Mouse (Mus musculus) midbrain, embryonic 13.5 days (tissue): ENCODE measurements around the gene Abcb4. TPM values are rescaled to one million over a fixed set of nuclear protein-coding genes. Genes with fewer than 3 reads are reported as not detected.
"Not testable (repeated sequence)": the region's sequence is repeated elsewhere in the genome, so short reads cannot be mapped to it uniquely, and the experiment has no call there.

Experiments used
- ATAC-seq: fragments of 200-750 bp; cut with Nextera tagmentation; 2 replicates; pipeline ENCODE4 v1.8.0; 2017; ENCODE audit warnings: mild to moderate bottlenecking, moderate TSS enrichment, moderate library complexity
- H3K27ac ChIP-seq: fragments of 300-500 bp; sonication (generic); 2 replicates; pipeline ENCODE4 v1.5.1; 2015; ENCODE audit warnings: inconsistent platforms, mild to moderate bottlenecking, moderate library complexity
- H3K27me3 ChIP-seq: fragments of 300-500 bp; sonication (generic); 2 replicates; pipeline ENCODE4 v1.6.1; 2015; ENCODE audit warnings: mild to moderate bottlenecking, inconsistent platforms
- H3K36me3 ChIP-seq: fragments of 300-500 bp; sonication (generic); 2 replicates; pipeline ENCODE4 v1.6.1; 2015; ENCODE audit warnings: mild to moderate bottlenecking, inconsistent platforms
- H3K4me1 ChIP-seq: fragments of 300-500 bp; sonication (generic); replicated peaks from 2 replicates; pipeline ENCODE4 v1.6.1; 2015; ENCODE audit warnings: inconsistent platforms
- H3K4me2 ChIP-seq: fragments of 300-500 bp; sonication (generic); replicated peaks from 2 replicates; pipeline ENCODE4 v1.6.1; 2015; ENCODE audit warnings: moderate library complexity, mild to moderate bottlenecking, inconsistent platforms
- H3K4me3 ChIP-seq: fragments of 300-500 bp; sonication (generic); replicated peaks from 2 replicates; pipeline ENCODE4 v1.5.1; 2015; ENCODE audit warnings: mild to moderate bottlenecking, inconsistent platforms
- H3K9ac ChIP-seq: fragments of 300-500 bp; sonication (generic); replicated peaks from 2 replicates; pipeline ENCODE4 v1.6.1; 2015; ENCODE audit warnings: mild to moderate bottlenecking, inconsistent platforms
- H3K9me3 ChIP-seq: fragments of 300-500 bp; sonication (generic); 2 replicates; pipeline ENCODE4 v1.6.1; 2016; ENCODE audit warnings: mild to moderate bottlenecking, inconsistent platforms
- WGBS: fragments of 180-500 bp; shearing (Covaris S2); methylation state at CpG from one replicate; pipeline ENCODE4 v1.1.7; 2015; 5-methylcytosine and 5-hydroxymethylcytosine counted together
- polyA plus RNA-seq: library from polyadenylated mRNA; unstranded; fragments of >200 nt; fragmentation: Nextera tagmentation; extraction: Ambion mirVana; gene quantifications from 2 replicates; pipeline ENCODE4 v1.2.1, GENCODE M21; 2015

Abcb4 gene
- 0.54 and 0.63 TPM in 2 replicates for polyA plus RNA-seq

GRCm38 (mm10) chr5:8893300-8894103 is at the start of gene Abcb4:
Abcb4 (plus strand) TSS chr5:8893717.
- peak within 1 kb of the TSS; percentile 78 for H3K9ac ChIP-seq

GRCm38 (mm10) chr5:8848607-8849575 is 44.6 kb upstream of the Abcb4 start:
- not testable (repeated sequence) for H3K9me3 ChIP-seq, H3K36me3 ChIP-seq, H3K4me1 ChIP-seq, H3K9ac ChIP-seq, H3K4me2 ChIP-seq, H3K27me3 ChIP-seq, H3K4me3 ChIP-seq, H3K27ac ChIP-seq
- 28% methylated on average over 7 of the region's 9 CpGs for WGBS
- 0 out of 2 replicates have a peak, but pooled peaks have one; percentile 24 for ATAC-seq

More at GRCm38 (mm10) chr5:8893300-8894103, at the start of gene Abcb4:
- H3K4me3 ChIP-seq: peak within 1 kb of the TSS; percentile 64
- H3K4me1 ChIP-seq: peaks cover 12% of the 10 kb centered on the region
- H3K27me3 ChIP-seq: peaks cover 23% of the 10 kb centered on the region
- H3K27ac ChIP-seq: no peak within 1 kb of the TSS
- peak within 1 kb of the TSS; percentile 85 for H3K4me2 ChIP-seq
- H3K36me3 ChIP-seq: no peaks in the 10 kb centered on the region
- peak; percentile 97 for ATAC-seq
- H3K9me3 ChIP-seq: no peaks in the 10 kb centered on the region
- under 1% methylated on average over 64 of the region's 65 CpGs for WGBS

GRCm38 (mm10) chr5:8850851-8851250 is 42.7 kb upstream of the Abcb4 start:
- ATAC-seq: no peak
- WGBS: 51% methylated on average over 4 of the region's 4 CpGs

GRCm38 (mm10) chr5:8857201-8857600 is 36.3 kb upstream of the Abcb4 start:
- 79% methylated on average over 6 of the region's 6 CpGs for WGBS
- no peaks in the 10 kb centered on the region for H3K4me1 ChIP-seq
- H3K9ac ChIP-seq: no peak overlapping the region
- no peaks in the 10 kb centered on the region for H3K9me3 ChIP-seq
- no peaks in the 10 kb centered on the region for H3K27me3 ChIP-seq
- no peaks in the 10 kb centered on the region for H3K36me3 ChIP-seq
- ATAC-seq: no peak
- no peak overlapping the region for H3K27ac ChIP-seq
- no peak overlapping the region for H3K4me2 ChIP-seq
- H3K4me3 ChIP-seq: no peak overlapping the region

More at GRCm38 (mm10) chr5:8850851-8851250, 42.7 kb upstream of the Abcb4 start:
- no peaks in the 10 kb centered on the region for H3K27me3 ChIP-seq
- no peaks in the 10 kb centered on the region for H3K4me1 ChIP-seq
- H3K4me2 ChIP-seq: no peak overlapping the region
- no peaks in the 10 kb centered on the region for H3K36me3 ChIP-seq
- H3K4me3 ChIP-seq: no peak overlapping the region
- H3K9ac ChIP-seq: no peak overlapping the region
- H3K27ac ChIP-seq: no peak overlapping the region
- H3K9me3 ChIP-seq: no peaks in the 10 kb centered on the region

GRCm38 (mm10) chr5:8861811-8862210 is 31.7 kb upstream of the Abcb4 start:
- Histone ChIP-seq H3K27me3 (no peaks in the 10 kb centered on the region), H3K4me3 (no peak overlapping the region), H3K4me1 (no peaks in the 10 kb centered on the region; the same call in 1 of the 2 replicates), H3K4me2 (no peak overlapping the region), H3K9me3 (no peaks in the 10 kb centered on the region), H3K27ac (no peak overlapping the region), H3K9ac (no peak overlapping the region), H3K36me3 (no peaks in the 10 kb centered on the region)
- no peak for ATAC-seq
- 72% methylated on average over 1 of the region's 1 CpGs for WGBS

GRCm38 (mm10) chr5:8863580-8864337 is 29.8 kb upstream of the Abcb4 start:
- no peak for ATAC-seq
- H3K27me3 ChIP-seq: no peaks in the 10 kb centered on the region
- no peaks in the 10 kb centered on the region for H3K36me3 ChIP-seq
- no peak overlapping the region for H3K4me2 ChIP-seq
- H3K9ac ChIP-seq: no peak overlapping the region
- no peaks in the 10 kb centered on the region for H3K9me3 ChIP-seq
- peaks cover 2% of the 10 kb centered on the region; the same call in 1 of the 2 replicates for H3K4me1 ChIP-seq
- 60% methylated on average over 14 of the region's 14 CpGs for WGBS
- no peak overlapping the region for H3K4me3 ChIP-seq
- no peak overlapping the region for H3K27ac ChIP-seq

DNA sequence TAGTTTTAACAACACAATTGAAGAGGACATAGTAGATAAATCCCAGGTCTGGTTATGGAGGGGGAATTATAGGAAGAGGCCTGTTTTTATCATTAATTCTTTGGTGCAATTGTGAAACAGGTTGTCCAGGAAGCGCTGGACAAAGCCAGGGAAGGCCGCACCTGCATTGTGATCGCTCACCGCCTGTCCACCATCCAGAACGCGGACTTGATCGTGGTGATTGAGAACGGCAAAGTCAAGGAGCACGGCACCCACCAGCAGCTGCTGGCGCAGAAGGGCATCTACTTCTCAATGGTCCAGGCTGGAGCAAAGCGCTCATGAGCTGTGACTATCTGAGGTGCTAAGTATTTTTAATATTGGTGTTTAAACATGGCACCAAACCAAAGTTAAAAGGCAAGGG is 27.9 kb upstream of the Abcb4 start:
- not testable (repeated sequence) for ATAC-seq, H3K27me3 ChIP-seq, H3K9me3 ChIP-seq, H3K36me3 ChIP-seq, H3K9ac ChIP-seq, H3K4me2 ChIP-seq, H3K4me1 ChIP-seq, H3K27ac ChIP-seq, H3K4me3 ChIP-seq
- 97% methylated on average over 11 of the region's 11 CpGs for WGBS

DNA sequence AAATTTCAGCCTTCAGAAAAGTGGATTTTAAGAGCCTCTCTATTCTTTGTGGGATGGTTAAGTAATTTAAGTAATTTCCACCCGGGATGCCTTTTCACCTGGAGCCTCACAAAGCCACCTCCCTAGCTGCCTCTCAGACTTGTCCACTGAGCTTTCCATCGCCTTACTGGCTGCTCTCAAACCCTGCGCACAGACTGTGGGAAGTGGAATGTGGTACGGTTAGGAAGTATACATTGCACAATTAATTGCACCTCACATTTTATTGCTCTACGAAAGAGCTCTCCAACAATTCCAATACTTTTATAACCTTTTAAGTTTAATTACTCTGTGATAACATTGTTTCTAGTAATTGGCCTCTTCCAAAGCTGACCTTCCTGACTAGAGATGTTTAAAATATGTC is 27.2 kb upstream of the Abcb4 start:
- Histone ChIP-seq H3K9ac (no peak overlapping the region), H3K9me3 (no peaks in the 10 kb centered on the region), H3K4me2 (no peak overlapping the region), H3K4me3 (no peak overlapping the region), H3K27me3 (no peaks in the 10 kb centered on the region), H3K36me3 (no peaks in the 10 kb centered on the region), H3K4me1 (peaks cover 2% of the 10 kb centered on the region; the same call in 1 of the 2 replicates), H3K27ac (no peak overlapping the region)
- no peak for ATAC-seq
- WGBS: 91% methylated on average over 5 of the region's 5 CpGs

DNA sequence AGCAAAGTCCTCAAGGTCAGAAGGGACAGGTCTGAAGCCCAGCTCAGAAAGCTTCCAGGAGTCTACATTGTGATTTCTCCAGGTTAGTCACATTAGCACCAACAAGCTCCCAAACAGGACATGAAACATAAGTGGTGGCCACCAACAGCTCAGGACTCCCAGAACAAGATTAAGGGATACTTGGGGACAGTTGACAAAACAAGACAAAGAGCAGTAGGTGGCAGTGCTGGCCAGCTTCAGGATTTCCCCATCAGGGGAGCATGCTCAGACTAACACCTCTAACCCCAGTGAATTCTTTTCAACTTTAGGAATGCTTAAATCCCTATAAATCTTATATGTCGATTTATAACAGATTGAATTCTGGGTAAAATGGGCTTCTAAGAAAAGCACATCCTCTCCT is 25.5 kb upstream of the Abcb4 start:
- H3K4me2 ChIP-seq: no peak overlapping the region
- 0 out of 2 replicates have a peak, but pooled peaks have one; percentile 48 for ATAC-seq
- H3K9me3 ChIP-seq: no peaks in the 10 kb centered on the region
- no peaks in the 10 kb centered on the region for H3K27me3 ChIP-seq
- H3K36me3 ChIP-seq: no peaks in the 10 kb centered on the region
- H3K4me1 ChIP-seq: peaks cover 2% of the 10 kb centered on the region; the same call in 1 of the 2 replicates
- no peak overlapping the region for H3K4me3 ChIP-seq
- WGBS: 7% methylated on average over 1 of the region's 1 CpGs
- no peak overlapping the region for H3K27ac ChIP-seq
- no peak overlapping the region for H3K9ac ChIP-seq

GRCm38 (mm10) chr5:8872979-8873915 is 20.3 kb upstream of the Abcb4 start:
- ATAC-seq: no peak

More at GRCm38 (mm10) chr5:8872979-8873915, 20.3 kb upstream of the Abcb4 start:
- Histone ChIP-seq H3K4me2 (no peak overlapping the region), H3K27me3 (no peaks in the 10 kb centered on the region), H3K9ac (no peak overlapping the region), H3K4me3 (no peak overlapping the region), H3K36me3 (no peaks in the 10 kb centered on the region), H3K4me1 (0 out of 2 replicates have a peak, but pooled peaks cover 2% of the 10 kb centered on the region), H3K27ac (no peak overlapping the region), H3K9me3 (no peaks in the 10 kb centered on the region)
- WGBS: 92% methylated on average over 6 of the region's 6 CpGs
